Mouse (Mus musculus) gastrocnemius, postnatal 10 days (tissue): ENCODE data around the gene Cd300a. TPM values are rescaled to one million over a fixed set of nuclear protein-coding genes. Genes with fewer than 3 reads are reported as not detected.
"Not testable (repeated sequence)": the region's sequence is repeated elsewhere in the genome, so short reads cannot be mapped to it uniquely, and the experiment has no call there.

Experiments
- DNase-seq: peaks from one replicate; pipeline ENCODE4 v3.0.0; 2021; ENCODE audit warnings: mixed read lengths
- total RNA-seq, 2 experiments: library from RNA; stranded (reverse); gene quantifications; 2 replicates each; pipeline ENCODE4 v1.2.3; 2021

The Cd300a gene
- total RNA-seq, 2 experiments from 2014 or later, result 1.1 to 1.2 TPM

DNA sequence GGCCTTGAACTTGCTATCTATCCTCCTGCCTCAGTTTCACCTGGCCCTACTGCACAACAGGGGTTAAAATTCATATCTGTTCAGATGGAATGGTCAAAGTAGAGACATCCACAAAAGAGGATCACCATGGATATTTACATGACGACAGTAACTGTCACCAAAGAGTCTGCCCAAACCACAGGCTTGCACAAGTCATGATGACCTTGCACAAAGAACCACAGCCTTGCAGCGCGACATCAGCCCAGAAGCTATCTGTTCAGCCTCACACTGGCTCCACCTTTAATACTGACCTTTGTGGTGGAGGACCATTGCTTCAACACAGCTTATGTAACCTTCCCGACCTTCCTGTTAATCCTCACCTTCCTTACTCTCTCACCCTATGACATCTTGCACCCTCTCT is 17.7 kb downstream of the Cd300a start:
- no peak for DNase-seq

DNA sequence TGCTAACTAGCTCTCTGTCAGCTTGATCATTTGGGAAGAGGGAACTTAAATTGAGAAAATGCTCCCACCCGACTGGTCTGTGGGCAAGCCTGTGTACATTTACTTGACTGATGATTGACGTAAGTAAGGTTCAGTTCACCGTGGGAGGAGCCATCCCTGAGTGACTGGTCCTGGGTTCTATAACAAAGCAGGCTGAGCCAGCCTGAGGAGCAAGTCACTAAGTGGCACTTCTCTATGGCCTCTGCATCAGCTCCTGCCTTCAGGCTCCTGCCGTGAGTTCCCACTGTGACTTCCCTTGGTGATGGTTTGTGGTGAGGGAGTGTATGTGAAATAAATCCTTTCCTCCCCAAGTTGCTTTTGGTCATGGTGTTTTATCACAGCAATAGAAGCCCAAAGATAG is 18.2 kb downstream of the Cd300a start:
- no peak for DNase-seq

DNA sequence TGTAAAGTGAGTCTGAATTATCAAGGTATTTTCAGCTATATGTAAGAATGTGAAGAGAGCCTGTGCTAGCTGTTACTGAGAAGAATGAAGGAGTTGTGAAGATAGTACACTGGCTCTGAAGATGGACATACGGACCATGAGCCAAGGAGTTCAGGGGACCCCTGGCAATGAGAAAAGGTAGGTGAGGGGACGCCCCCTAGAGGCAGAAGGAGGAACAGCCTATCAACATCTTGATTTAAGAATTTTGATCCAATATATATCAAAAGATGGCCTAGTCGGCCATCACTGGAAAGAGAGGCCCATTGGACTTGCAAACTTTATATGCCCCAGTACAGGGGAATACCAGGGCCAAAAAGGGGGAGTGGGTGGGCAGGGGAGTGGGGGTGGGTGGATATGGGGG is 19.7 kb downstream of the Cd300a start:
- not testable (repeated sequence) for DNase-seq

DNA sequence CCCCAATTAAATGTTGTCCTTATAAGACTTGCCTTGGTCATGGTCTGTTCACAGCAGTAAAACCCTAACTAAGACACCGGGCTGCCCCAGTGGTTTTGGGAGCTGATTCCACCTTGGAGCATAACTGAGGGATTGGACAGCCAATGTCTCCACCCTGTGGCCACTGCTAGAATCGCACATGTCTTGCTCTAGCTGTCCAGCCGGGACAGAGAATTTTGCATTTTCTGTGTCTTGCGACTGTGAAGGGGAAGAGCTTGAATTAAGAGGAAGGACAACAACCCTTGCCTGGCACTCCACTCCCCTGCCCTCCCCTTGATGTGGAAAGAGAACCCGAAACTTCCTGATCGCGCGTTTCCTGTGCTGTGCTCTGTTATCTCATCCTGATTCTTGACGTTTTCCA is 23.0 kb downstream of the Cd300a start:
- DNase-seq, result peak; percentile 78

DNA sequence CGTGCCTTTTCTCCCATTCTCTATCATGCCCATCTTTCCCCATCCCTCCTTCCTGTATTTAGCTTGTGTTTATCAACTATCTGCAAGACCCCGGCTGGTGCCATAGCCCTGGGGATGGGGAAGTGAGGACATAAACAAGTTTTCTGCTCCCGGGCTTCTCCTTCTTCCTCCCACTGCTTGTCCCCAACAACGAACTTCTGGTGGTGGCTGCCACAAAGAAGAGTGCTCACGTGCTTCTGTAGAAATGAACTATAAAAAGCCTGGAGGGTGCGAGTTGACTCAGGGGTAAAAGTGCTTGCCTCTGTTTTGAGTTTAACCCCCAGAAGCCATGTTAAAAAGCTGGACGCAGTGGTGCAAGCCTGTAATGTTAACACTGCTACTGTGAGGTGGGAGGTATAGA is 25.1 kb downstream of the Cd300a start:
- no peak for DNase-seq

DNA sequence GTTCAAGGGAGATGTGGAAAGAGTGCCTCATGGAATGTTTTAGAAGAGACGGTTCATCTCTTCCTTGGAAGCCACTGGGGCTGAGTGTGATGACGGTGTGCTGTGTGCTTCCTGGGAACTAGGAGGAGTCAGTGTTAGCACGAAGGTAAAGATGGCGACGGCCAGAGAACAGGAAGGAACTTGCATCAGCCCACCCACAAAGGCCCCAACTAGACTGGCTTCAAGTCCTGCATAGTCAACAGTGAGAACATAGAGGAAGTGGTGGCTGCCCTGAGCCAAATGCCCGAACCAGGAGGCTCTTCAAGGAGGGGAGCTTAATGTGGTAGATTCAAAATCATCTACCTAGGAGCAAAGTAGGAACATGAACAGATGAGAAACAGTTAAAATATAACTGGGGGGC is 27.3 kb downstream of the Cd300a start:
- no peak for DNase-seq

DNA sequence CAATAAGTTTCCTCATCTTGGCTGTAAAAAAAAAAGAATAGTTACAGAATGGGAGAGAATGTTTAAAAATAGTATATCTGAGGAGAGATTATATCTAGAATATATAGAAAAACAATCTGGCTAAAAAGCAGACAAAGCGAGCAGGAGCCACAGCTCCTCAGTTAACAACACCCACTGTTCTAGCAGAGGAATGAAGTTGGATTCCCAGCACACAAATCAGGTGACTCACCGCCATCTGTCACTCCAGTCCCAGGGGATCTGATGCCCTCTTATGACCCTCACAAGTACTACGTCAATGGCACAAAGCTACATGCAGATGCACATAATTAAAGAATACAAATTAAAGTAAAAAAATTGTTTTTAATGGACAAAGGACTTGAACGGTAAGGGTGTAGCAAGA is 32.6 kb downstream of the Cd300a start:
- DNase-seq, result no peak

DNA sequence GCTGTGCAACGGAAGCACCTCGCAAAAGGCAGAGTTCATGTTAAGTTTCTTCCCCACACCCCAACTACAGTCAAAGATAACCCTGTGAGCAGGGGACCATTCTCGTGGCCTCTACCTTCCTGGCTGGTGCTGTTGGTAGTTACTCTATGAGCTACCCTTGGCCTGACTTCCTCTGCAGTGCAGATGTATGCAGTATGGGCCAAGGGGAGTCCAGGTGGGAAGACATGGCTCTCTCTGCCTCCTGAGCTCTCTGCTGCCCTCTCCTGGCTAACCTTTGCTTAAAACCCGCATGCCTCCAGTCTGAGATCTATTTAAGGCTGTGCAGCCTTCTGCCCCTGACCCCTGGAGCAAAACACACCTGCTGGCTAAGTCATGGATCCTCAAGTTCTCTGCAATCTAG is 34.1 kb downstream of the Cd300a start:
- DNase-seq, result no peak

DNA sequence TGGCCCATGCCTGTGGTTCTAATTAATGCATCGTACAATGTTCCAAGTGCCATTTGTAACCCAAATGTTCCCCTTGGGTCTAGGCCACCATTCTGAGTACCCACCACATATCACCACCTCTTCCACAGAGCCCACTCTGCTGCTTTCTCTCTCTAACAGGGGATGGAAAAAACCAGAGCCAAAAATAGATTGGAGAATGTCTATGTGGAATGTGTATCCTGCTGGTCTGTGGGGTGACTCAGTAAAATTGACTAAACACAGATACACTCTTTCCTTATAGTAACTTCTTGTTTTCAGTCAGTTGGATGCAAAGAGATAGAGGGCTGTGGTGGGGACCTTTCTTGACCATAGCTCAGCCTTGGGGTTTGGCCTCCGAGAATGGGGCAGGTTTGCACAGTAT is 39.7 kb downstream of the Cd300a start:
- DNase-seq, result no peak

DNA sequence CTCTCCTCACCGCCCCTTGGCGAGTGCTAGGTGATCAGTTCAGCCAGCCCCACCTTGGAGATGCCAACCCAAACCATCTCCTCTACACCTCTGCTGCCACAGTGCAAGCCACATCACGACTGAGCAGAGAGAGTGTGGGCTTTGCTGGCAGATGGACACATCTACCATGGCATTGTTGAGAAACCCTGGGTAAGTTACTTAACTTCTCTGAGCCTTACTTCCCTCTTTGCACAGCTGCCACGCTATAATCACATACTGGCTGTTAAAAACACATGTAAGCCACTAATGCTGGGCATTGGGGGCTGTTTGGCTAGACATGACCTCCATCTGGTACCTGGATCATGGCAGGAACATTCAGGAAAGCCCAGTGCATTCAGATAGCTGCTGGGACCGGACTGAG is 41.2 kb downstream of the Cd300a start:
- no peak for DNase-seq

DNA sequence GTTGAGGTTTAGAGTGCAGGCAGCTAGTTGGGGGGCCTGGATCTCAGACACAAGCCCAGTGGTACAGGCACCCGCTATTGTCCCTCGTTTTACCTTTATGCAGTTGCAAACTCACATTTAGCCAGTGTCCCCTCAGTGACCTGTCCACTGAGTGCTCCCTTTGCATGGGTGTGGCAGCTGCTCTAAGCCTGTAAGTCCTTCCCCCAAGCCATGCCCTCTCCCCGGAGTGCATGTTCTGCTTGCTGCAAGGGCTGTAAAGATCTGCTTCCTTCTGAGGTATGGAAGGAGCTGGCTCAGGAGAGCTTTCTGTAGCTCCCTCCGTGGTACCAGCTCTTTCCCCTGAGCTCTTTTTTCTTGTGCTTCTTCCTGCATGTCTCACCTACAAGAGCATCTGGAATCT is 43.8 kb downstream of the Cd300a start:
- no peak for DNase-seq

DNA sequence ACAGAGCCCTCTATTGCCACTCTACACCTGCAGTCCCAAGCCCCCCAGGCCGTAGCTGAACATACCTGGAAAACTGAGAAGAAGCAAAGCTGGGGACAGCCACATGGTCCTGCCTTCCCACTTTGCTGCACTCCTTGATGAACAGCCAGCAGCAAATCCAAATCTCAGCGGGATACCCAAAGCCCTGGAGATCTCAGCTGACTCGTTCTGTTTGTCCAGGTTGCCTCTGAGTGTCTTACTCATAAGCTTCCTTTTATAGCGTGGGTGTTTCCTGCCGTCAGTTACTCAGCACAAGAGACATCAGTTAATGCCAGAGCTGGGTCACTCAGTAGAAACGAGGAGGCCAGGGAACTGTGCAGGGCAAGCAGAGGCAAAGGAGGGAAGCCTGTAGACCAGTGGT is 44.3 kb downstream of the Cd300a start, which contains the start of gene Cd300lb:
Cd300lb (minus strand) TSS at position 243 of the 400 bp plus-strand sequence.
- DNase-seq, result no peak

Other genes starting within 250 kb of the Cd300a start
- 1,000 to 10,000 TPM in 1 of 2 experiments, 100 to 1,000 TPM in 1; 978 to 1,057 TPM for gene Rpl38, start 221.5 kb upstream of the Cd300a start, total RNA-seq
- 10 to 100 TPM; 74.5 to 75.9 TPM for gene Ttyh2, start 214.6 kb upstream of the Cd300a start, total RNA-seq
- gene Dnaic2, start 162.6 kb upstream of the Cd300a start, total RNA-seq, result 1 to 10 TPM; 1.0 to 1.1 TPM
- 1 to 10 TPM; 3.2 to 4.2 TPM for gene Kif19a, start 124.7 kb upstream of the Cd300a start, total RNA-seq
- gene Btbd17, start 94.1 kb upstream of the Cd300a start, total RNA-seq, result 1 to 10 TPM; 2.2 to 2.5 TPM
- gene Gpr142, start 91.1 kb upstream of the Cd300a start, total RNA-seq, result not detected
- gene Gprc5c, start 38.9 kb upstream of the Cd300a start, total RNA-seq, result 10 to 100 TPM; 58.5 to 63.6 TPM
- gene Cd300lb, start 44.3 kb downstream of the Cd300a start, total RNA-seq, result under 1 TPM; 0.35 to 0.47 TPM
- not detected for gene Cd300c, start 79.1 kb downstream of the Cd300a start, total RNA-seq
- gene Cd300ld, start 99.9 kb downstream of the Cd300a start, total RNA-seq, result under 1 TPM; 0.34 to 0.47 TPM
- 1 to 10 TPM in 1 of 2 experiments, under 1 TPM in 1; 0.96 to 1.4 TPM for gene Cd300c2, start 111.8 kb downstream of the Cd300a start, total RNA-seq
- under 1 TPM in 1 of 2 experiments, not detected in 1; 0.56 TPM for gene Cd300ld2, start 126.2 kb downstream of the Cd300a start, total RNA-seq
- gene Cd300ld4, start 137.0 kb downstream of the Cd300a start, total RNA-seq, result under 1 TPM in 1 of 2 experiments, not detected in 1; 0.43 TPM
- gene Cd300ld5, start 147.7 kb downstream of the Cd300a start, total RNA-seq, result 1 to 10 TPM; 1.4 to 4.7 TPM
- gene Cd300ld3, start 158.4 kb downstream of the Cd300a start, total RNA-seq, result 1 to 10 TPM; 2.4 to 3.7 TPM
- gene Cd300e, start 172.1 kb downstream of the Cd300a start, total RNA-seq, result not detected
- gene Rab37, start 201.4 kb downstream of the Cd300a start, total RNA-seq, result under 1 TPM; 0.21 to 0.77 TPM
- under 1 TPM in 1 of 2 experiments, not detected in 1; 0.34 TPM for gene Cd300lf, start 244.0 kb downstream of the Cd300a start, total RNA-seq